Mouse (Mus musculus) midbrain, embryonic 13.5 days (tissue): ENCODE measurements at regions not wholly inside any gene's neighbourhood (a gene's known extent, or its start where the extent isn't known, plus 50 kb on each side); places are given as distances from the start of the nearest gene placed in this dataset.

Source experiments
- ATAC-seq: fragments of 200-750 bp; cut with Nextera tagmentation; 2 replicates; pipeline ENCODE4 v1.8.0; 2017; ENCODE audit warnings: mild to moderate bottlenecking, moderate TSS enrichment, moderate library complexity
- H3K27ac ChIP-seq: fragments of 300-500 bp; sonication (generic); 2 replicates; pipeline ENCODE4 v1.5.1; 2015; ENCODE audit warnings: inconsistent platforms, mild to moderate bottlenecking, moderate library complexity
- H3K27me3 ChIP-seq: fragments of 300-500 bp; sonication (generic); 2 replicates; pipeline ENCODE4 v1.6.1; 2015; ENCODE audit warnings: mild to moderate bottlenecking, inconsistent platforms
- H3K36me3 ChIP-seq: fragments of 300-500 bp; sonication (generic); 2 replicates; pipeline ENCODE4 v1.6.1; 2015; ENCODE audit warnings: mild to moderate bottlenecking, inconsistent platforms
- H3K4me1 ChIP-seq: fragments of 300-500 bp; sonication (generic); replicated peaks from 2 replicates; pipeline ENCODE4 v1.6.1; 2015; ENCODE audit warnings: inconsistent platforms
- H3K4me2 ChIP-seq: fragments of 300-500 bp; sonication (generic); replicated peaks from 2 replicates; pipeline ENCODE4 v1.6.1; 2015; ENCODE audit warnings: moderate library complexity, mild to moderate bottlenecking, inconsistent platforms
- H3K4me3 ChIP-seq: fragments of 300-500 bp; sonication (generic); replicated peaks from 2 replicates; pipeline ENCODE4 v1.5.1; 2015; ENCODE audit warnings: mild to moderate bottlenecking, inconsistent platforms
- H3K9ac ChIP-seq: fragments of 300-500 bp; sonication (generic); replicated peaks from 2 replicates; pipeline ENCODE4 v1.6.1; 2015; ENCODE audit warnings: mild to moderate bottlenecking, inconsistent platforms
- H3K9me3 ChIP-seq: fragments of 300-500 bp; sonication (generic); 2 replicates; pipeline ENCODE4 v1.6.1; 2016; ENCODE audit warnings: mild to moderate bottlenecking, inconsistent platforms
- WGBS: fragments of 180-500 bp; shearing (Covaris S2); methylation state at CpG from one replicate; pipeline ENCODE4 v1.1.7; 2015; 5-methylcytosine and 5-hydroxymethylcytosine counted together

- H3K9me3 ChIP-seq, result no peaks in the 10 kb centered on the region
- H3K36me3 ChIP-seq, result no peaks in the 10 kb centered on the region
- H3K27me3 ChIP-seq, result no peaks in the 10 kb centered on the region
- H3K4me3 ChIP-seq, result no peak overlapping the region
- H3K4me1 ChIP-seq, result no peaks in the 10 kb centered on the region
- 76% methylated on average over 1 of the region's 1 CpGs for WGBS
- no peak overlapping the region for H3K9ac ChIP-seq
- H3K27ac ChIP-seq, result no peak overlapping the region
- no peak for ATAC-seq
- no peak overlapping the region for H3K4me2 ChIP-seq
These were observed 115.3 kb downstream of the Rgs21 start for GRCm38 (mm10) chr1:144452141-144452540.

- ATAC-seq, result no peak
- Histone ChIP-seq H3K9me3 (no peaks in the 10 kb centered on the region), H3K4me2 (no peak overlapping the region), H3K36me3 (no peaks in the 10 kb centered on the region), H3K9ac (no peak overlapping the region), H3K4me1 (no peaks in the 10 kb centered on the region), H3K27ac (no peak overlapping the region), H3K4me3 (no peak overlapping the region), H3K27me3 (no peaks in the 10 kb centered on the region)
- WGBS, result 74% methylated on average over 1 of the region's 1 CpGs
These were observed 115.7 kb downstream of the Rgs21 start for GRCm38 (mm10) chr1:144451731-144452130.

GRCm38 (mm10) chr1:144436617-144437016 lies 130.8 kb downstream of the Rgs21 start:
- no peaks in the 10 kb centered on the region for H3K9me3 ChIP-seq
- H3K27ac ChIP-seq, result no peak overlapping the region
- no peak overlapping the region for H3K9ac ChIP-seq
- no peak overlapping the region for H3K4me2 ChIP-seq
- H3K4me3 ChIP-seq, result no peak overlapping the region
- no peaks in the 10 kb centered on the region for H3K27me3 ChIP-seq
- no peaks in the 10 kb centered on the region for H3K36me3 ChIP-seq
- WGBS, result 81% methylated on average over 2 of the region's 2 CpGs
- no peaks in the 10 kb centered on the region for H3K4me1 ChIP-seq
- no peak for ATAC-seq

GRCm38 (mm10) chr1:144432816-144433215 lies 134.7 kb downstream of the Rgs21 start:
- H3K27ac ChIP-seq, result no peak overlapping the region
- H3K9ac ChIP-seq, result no peak overlapping the region
- ATAC-seq, result no peak
- H3K4me3 ChIP-seq, result no peak overlapping the region
- no peaks in the 10 kb centered on the region for H3K4me1 ChIP-seq
- no peaks in the 10 kb centered on the region for H3K9me3 ChIP-seq
- no peaks in the 10 kb centered on the region for H3K36me3 ChIP-seq
- WGBS, result 91% methylated on average over 2 of the region's 2 CpGs
- H3K27me3 ChIP-seq, result no peaks in the 10 kb centered on the region
- no peak overlapping the region for H3K4me2 ChIP-seq

GRCm38 (mm10) chr1:144431535-144432276 lies 135.8 kb downstream of the Rgs21 start:
- 0 out of 2 replicates have a peak, but pooled peaks have one; percentile 27 for ATAC-seq
- Histone ChIP-seq H3K4me3 (no peak overlapping the region), H3K4me2 (no peak overlapping the region), H3K27ac (no peak overlapping the region), H3K9me3 (no peaks in the 10 kb centered on the region), H3K36me3 (no peaks in the 10 kb centered on the region), H3K9ac (no peak overlapping the region), H3K27me3 (no peaks in the 10 kb centered on the region), H3K4me1 (no peaks in the 10 kb centered on the region)
- WGBS, result 89% methylated on average over 5 of the region's 5 CpGs

GRCm38 (mm10) chr1:144421374-144421773 lies 146.1 kb downstream of the Rgs21 start:
- H3K27me3 ChIP-seq, result no peaks in the 10 kb centered on the region
- ATAC-seq, result no peak
- 77% methylated on average over 2 of the region's 2 CpGs for WGBS

GRCm38 (mm10) chr1:144406387-144407383 lies 157.6 kb upstream of the Rgs1 start:
- 35% methylated on average over 14 of the region's 15 CpGs for WGBS
- ATAC-seq, result peak; percentile 91
- Histone ChIP-seq H3K9ac (no peak overlapping the region), H3K27me3 (no peaks in the 10 kb centered on the region), H3K9me3 (no peaks in the 10 kb centered on the region), H3K4me2 (no peak overlapping the region), H3K36me3 (no peaks in the 10 kb centered on the region), H3K4me3 (no peak overlapping the region), H3K4me1 (no peaks in the 10 kb centered on the region), H3K27ac (no peak overlapping the region)

More at GRCm38 (mm10) chr1:144421374-144421773, 146.1 kb downstream of the Rgs21 start:
- Histone ChIP-seq H3K9ac (no peak overlapping the region), H3K4me1 (no peaks in the 10 kb centered on the region), H3K4me2 (no peak overlapping the region), H3K27ac (no peak overlapping the region), H3K9me3 (no peaks in the 10 kb centered on the region), H3K4me3 (no peak overlapping the region), H3K36me3 (no peaks in the 10 kb centered on the region)

- no peak overlapping the region for H3K4me2 ChIP-seq
- H3K27ac ChIP-seq, result no peak overlapping the region
- H3K4me1 ChIP-seq, result no peaks in the 10 kb centered on the region
- H3K9ac ChIP-seq, result no peak overlapping the region
- no peaks in the 10 kb centered on the region for H3K9me3 ChIP-seq
- no peaks in the 10 kb centered on the region for H3K27me3 ChIP-seq
- no peaks in the 10 kb centered on the region for H3K36me3 ChIP-seq
- ATAC-seq, result no peak
- no peak overlapping the region for H3K4me3 ChIP-seq
These were observed 156.7 kb upstream of the Rgs1 start for GRCm38 (mm10) chr1:144405724-144406123.

- WGBS, result 80% methylated on average over 3 of the region's 3 CpGs
- no peak overlapping the region for H3K4me2 ChIP-seq
- H3K4me1 ChIP-seq, result no peaks in the 10 kb centered on the region
- H3K36me3 ChIP-seq, result no peaks in the 10 kb centered on the region
- no peaks in the 10 kb centered on the region for H3K9me3 ChIP-seq
- no peak overlapping the region for H3K4me3 ChIP-seq
- H3K27ac ChIP-seq, result no peak overlapping the region
- no peak for ATAC-seq
- no peaks in the 10 kb centered on the region for H3K27me3 ChIP-seq
- no peak overlapping the region for H3K9ac ChIP-seq
These were observed 156.0 kb upstream of the Rgs1 start for GRCm38 (mm10) chr1:144405031-144405430.

GRCm38 (mm10) chr1:144379991-144380594 lies 131.1 kb upstream of the Rgs1 start:
- no peaks in the 10 kb centered on the region for H3K36me3 ChIP-seq
- H3K4me1 ChIP-seq, result no peaks in the 10 kb centered on the region
- no peak overlapping the region for H3K9ac ChIP-seq
- H3K27me3 ChIP-seq, result no peaks in the 10 kb centered on the region
- no peaks in the 10 kb centered on the region for H3K9me3 ChIP-seq
- 50% methylated on average over 3 of the region's 3 CpGs for WGBS
- H3K4me3 ChIP-seq, result no peak overlapping the region
- H3K4me2 ChIP-seq, result no peak overlapping the region
- ATAC-seq, result no peak
- H3K27ac ChIP-seq, result no peak overlapping the region

- no peak overlapping the region for H3K27ac ChIP-seq
- no peak for ATAC-seq
These were observed 125.1 kb upstream of the Rgs1 start for GRCm38 (mm10) chr1:144374121-144374520.

GRCm38 (mm10) chr1:144367492-144367891 lies 118.5 kb upstream of the Rgs1 start:
- no peaks in the 10 kb centered on the region for H3K4me1 ChIP-seq
- no peak overlapping the region for H3K4me3 ChIP-seq
- H3K4me2 ChIP-seq, result no peak overlapping the region
- no peak overlapping the region for H3K9ac ChIP-seq
- 88% methylated on average over 3 of the region's 3 CpGs for WGBS
- H3K9me3 ChIP-seq, result no peaks in the 10 kb centered on the region
- H3K36me3 ChIP-seq, result no peaks in the 10 kb centered on the region
- H3K27me3 ChIP-seq, result no peaks in the 10 kb centered on the region
- H3K27ac ChIP-seq, result no peak overlapping the region
- ATAC-seq, result no peak

More at GRCm38 (mm10) chr1:144374121-144374520, 125.1 kb upstream of the Rgs1 start:
- H3K9me3 ChIP-seq, result no peaks in the 10 kb centered on the region
- H3K4me2 ChIP-seq, result no peak overlapping the region
- no peaks in the 10 kb centered on the region for H3K4me1 ChIP-seq
- no peak overlapping the region for H3K4me3 ChIP-seq
- H3K36me3 ChIP-seq, result no peaks in the 10 kb centered on the region
- H3K9ac ChIP-seq, result no peak overlapping the region
- H3K27me3 ChIP-seq, result no peaks in the 10 kb centered on the region
